Mouse (Mus musculus): ENCODE data around the gene Tiam2.
"Not testable (repeated sequence)": the region's sequence is repeated elsewhere in the genome, so short reads cannot be mapped to it uniquely, and the experiment has no call there.

Gene Tiam2

DNA sequence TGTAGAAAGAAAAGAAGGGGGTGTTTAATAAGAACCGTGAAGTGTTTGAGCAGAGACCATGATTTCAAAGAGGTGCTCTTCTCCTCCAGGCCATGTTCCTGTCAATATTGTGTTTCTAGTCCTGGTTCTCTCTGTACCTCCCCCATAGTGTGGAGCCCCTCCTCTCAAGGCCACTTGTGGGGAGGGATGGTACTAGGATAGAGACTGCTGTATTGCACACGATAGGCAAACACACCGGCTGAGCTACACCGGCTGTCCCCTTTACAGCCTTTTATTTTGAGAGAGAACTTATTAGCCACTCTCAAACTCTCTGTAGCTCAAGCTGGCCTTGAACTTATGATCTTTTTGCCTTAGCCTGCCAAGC lies 11.1 kb downstream of the Tiam2 start:
- DNase-seq (ENCODE audit: inconsistent age in 2 of 2, low spot score in 1 of 2) = no peak

GRCm38 (mm10) chr17:3338821-3339220 lies 12.4 kb downstream of the Tiam2 start:
- no peak for DNase-seq (ENCODE audit: inconsistent age in 2 of 2, low spot score in 1 of 2)

DNA sequence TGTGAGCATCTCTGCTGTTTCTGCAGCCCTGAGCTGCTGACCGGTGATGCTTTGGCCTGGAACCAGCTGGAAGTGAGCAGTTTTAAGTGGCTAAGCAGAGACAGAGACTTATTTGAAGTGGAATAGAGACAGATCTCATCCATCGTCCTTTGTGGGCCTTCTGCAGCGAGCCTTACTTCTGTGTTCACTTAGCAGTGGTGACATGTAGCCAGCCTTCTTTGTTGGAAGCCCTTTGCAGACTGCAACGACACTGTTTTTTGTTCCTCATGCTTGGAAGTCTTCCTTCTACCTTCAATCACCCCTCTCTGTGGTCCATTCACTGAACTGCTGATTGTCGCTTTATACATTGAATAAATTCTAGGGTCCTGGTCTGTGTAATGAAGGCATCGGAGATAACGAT lies 18.5 kb downstream of the Tiam2 start:
- DNase-seq (ENCODE audit: inconsistent age in 2 of 2, low spot score in 1 of 2) = no peak

DNA sequence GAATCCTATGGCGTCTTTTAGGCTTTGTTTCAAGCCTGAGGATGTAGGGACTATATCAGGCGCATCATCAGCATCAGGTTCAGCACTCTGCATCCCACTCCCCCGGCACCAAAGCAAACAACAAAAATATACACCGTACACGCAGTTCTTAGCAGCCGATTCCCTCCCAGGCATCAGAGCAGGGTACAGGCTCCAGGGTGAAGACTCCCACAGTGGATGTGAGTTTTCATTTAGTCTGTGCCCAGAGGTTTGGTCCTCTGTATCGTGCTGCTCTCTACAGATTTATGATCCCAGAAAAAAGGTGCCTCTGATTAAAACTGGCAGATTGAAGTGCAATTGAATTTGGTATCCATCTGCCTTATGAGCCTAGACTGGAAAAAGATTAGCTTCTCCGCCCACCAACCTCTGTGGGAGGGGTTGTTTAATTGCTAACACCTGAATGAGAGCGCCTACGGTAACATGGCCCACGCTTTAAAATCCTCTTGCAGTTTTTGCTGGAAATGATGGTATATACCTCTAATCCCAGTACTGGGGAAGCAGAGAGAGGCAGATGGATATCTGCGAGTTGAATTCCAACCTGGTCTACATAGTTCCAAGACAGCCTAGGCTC lies 19.0 kb downstream of the Tiam2 start:
- DNase-seq (ENCODE audit: inconsistent age in 2 of 2, low spot score in 1 of 2) = no peak

DNA sequence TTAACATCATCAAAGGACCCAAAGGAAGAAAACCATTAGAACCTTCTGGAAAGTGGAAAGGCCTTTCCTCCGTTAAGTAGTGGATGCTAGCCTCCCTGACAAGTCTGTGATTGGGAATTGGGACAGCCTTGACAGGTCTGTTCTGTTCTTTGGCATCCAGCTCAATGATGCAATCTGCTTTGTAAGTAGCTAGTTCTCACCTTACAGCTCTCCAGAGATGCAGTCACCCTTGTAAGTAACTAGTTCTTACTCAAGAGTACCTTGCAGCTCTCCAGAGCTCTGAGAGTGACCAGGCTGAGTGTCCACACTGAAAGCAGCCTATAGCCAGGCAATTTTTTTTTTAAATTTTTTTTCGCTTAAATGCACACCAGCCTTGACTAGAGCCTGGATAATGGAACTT lies 21.4 kb downstream of the Tiam2 start:
- no peak for DNase-seq (ENCODE audit: inconsistent age in 2 of 2, low spot score in 1 of 2)

- no peak for DNase-seq (ENCODE audit: inconsistent age in 2 of 2, low spot score in 1 of 2)
Observed at GRCm38 (mm10) chr17:3349331-3349730, 23.0 kb downstream of the Tiam2 start.

GRCm38 (mm10) chr17:3349939-3350338 lies 23.6 kb downstream of the Tiam2 start:
- peak; percentile 86 to 90 for DNase-seq (ENCODE audit: inconsistent age in 2 of 2, low spot score in 1 of 2)

- DNase-seq (ENCODE audit: inconsistent age in 2 of 2, low spot score in 1 of 2) = no peak
Observed at GRCm38 (mm10) chr17:3350405-3350804, 24.0 kb downstream of the Tiam2 start.

DNA sequence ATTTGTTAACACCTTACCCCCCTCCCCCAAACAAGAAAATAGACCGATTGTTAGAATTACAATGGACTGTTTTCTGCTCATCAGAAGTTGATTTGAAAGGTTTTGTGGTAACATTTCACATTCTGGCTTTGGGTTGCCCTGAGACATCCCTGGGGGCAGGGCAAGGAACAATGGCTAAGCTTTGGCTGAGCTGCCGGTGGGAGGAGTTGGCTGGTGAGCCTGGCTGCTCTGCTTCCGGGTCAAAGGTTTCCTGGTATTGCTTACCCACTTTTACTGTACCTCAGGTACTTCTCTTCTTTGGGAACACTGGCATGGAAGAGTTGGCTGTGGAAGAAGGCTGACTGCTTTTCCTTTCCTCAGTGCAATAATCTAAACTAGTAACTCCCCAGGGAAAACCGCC lies 25.3 kb downstream of the Tiam2 start:
- DNase-seq (ENCODE audit: inconsistent age in 2 of 2, low spot score in 1 of 2) = peak in 1 of 2 experiments; percentile 48

DNA sequence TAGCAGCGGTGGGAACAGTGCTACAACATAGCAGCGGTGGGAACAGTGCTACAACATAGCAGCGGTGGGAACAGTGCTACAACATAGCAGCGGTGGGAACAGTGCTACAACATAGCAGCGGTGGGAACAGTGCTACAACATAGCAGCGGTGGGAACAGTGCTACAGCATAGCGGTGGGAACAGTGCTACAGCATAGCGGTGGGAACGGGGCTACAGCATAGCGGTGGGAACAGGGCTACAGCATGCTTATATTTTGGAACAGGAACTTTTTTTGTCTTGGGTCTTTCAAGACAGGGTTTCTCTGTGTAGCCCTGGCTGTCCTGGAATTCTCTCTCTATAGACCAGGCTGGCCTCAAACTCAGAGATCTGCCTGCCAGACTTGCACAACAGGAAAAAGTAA lies 26.8 kb downstream of the Tiam2 start:
- not testable (repeated sequence) for DNase-seq (ENCODE audit: inconsistent age in 2 of 2, low spot score in 1 of 2)

DNA sequence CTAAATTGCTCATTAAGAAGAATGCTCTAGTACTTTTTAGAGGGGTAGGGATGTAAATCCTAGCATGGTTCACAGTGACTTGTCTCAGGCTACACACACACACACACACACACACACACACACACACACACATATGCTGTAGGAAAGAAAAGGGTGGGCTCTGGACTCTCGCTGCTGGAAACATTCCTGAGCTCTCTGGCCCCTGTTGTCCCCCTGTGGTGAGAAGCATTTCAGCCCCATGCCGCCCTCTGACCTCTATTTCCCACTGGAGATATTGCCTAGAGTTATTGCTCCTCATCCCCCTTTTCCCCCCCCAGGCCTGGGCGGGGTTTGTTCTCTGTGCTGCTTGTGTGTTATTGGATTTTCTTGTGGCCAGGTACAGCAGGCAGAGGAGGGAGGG lies 28.5 kb downstream of the Tiam2 start:
- no peak for DNase-seq (ENCODE audit: inconsistent age in 2 of 2, low spot score in 1 of 2)

- no peak for DNase-seq (ENCODE audit: inconsistent age in 2 of 2, low spot score in 1 of 2)
Observed at GRCm38 (mm10) chr17:3356633-3357365, 30.4 kb downstream of the Tiam2 start.

- no peak for DNase-seq (ENCODE audit: inconsistent age in 2 of 2, low spot score in 1 of 2)
Observed at GRCm38 (mm10) chr17:3360236-3360635, 33.9 kb downstream of the Tiam2 start.

GRCm38 (mm10) chr17:3361751-3362150 lies 35.4 kb downstream of the Tiam2 start:
- DNase-seq (ENCODE audit: inconsistent age in 2 of 2, low spot score in 1 of 2) = no peak

DNA sequence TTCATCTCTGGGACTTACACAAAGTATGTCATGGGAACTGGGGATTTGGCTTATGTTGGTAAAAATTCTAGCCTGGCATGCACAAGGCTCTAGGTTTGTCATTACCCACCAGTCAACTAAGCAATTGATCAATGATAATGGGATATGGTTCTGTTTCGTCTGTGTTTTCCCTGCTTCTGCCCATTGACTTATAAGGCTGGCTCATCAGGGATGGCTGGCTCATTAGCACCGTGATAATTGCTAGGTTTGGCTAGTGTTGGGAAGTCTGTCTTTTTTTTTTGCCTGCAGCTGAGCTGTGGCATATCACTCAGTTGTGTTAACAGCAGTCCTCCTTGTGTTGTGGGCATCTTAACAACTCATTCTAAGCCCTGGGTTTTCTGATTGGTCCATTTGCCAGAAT lies 36.8 kb downstream of the Tiam2 start:
- no peak for DNase-seq (ENCODE audit: inconsistent age in 2 of 2, low spot score in 1 of 2)

DNA sequence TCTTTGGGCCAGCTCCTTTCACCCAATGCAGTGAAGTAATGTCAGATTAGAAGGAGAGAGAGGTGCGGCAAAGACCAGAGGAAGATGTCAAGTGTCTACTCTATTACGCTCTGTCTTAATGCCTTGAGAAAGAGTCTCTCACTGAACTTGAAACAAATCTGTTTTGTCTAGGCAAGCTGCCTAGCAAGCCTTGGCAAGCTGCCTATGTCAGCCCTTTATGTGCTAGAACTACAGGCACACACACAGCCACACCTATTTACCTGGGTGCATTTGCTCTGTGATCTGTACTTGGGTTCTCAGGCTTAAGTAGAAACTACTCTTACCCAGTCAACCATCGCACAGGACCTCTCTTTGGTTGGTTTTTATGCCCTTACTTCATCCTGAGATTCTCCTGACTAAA lies 40.4 kb downstream of the Tiam2 start:
- DNase-seq (ENCODE audit: inconsistent age in 2 of 2, low spot score in 1 of 2) = no peak

DNA sequence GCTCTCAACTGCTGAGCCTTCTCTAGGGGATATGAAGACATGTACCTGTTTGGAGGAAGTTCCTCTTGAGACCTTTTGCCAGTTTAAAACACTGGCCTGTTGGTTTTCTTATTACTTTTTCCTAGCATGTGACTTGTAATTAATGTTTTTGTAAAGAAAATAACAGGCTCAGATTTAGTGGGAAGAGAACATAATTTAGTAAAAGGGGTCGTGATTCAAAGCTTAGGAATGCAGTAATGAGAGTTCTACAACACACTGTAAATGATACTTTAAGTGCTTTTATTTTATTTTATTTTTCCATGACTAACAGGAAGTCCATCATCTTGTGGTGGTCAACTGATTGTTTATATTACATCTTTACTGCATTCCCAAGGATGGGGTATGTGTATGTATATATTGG lies 42.0 kb downstream of the Tiam2 start:
- DNase-seq (ENCODE audit: inconsistent age in 2 of 2, low spot score in 1 of 2) = no peak

GRCm38 (mm10) chr17:3369631-3370030 lies 43.3 kb downstream of the Tiam2 start:
- peak in 1 of 2 experiments; percentile 41 for DNase-seq (ENCODE audit: inconsistent age in 2 of 2, low spot score in 1 of 2)

DNA sequence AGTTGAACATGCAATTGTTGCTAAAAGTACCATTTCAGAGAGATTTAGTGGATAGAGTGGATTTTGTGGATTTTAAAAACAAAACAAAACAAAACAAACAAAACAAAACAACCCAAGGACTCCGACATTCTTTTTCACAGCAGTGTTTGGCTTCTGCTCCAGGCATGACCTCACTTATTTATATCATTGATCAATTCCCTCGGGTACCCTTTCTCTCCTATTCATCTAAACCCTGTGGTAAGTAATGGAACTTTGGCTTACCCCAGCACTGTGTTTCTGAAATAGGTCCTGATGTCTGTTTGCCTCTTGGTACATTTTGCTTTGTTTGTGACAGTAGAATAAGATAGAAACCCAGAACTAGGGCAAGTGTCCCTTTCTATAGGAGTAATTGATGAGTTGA lies 52.2 kb downstream of the Tiam2 start:
- DNase-seq (ENCODE audit: inconsistent age in 2 of 2, low spot score in 1 of 2) = no peak

GRCm38 (mm10) chr17:3379753-3380588 lies 53.6 kb downstream of the Tiam2 start:
- no peak for DNase-seq (ENCODE audit: inconsistent age in 2 of 2, low spot score in 1 of 2)

GRCm38 (mm10) chr17:3385391-3385790 lies 59.0 kb downstream of the Tiam2 start:
- no peak for DNase-seq (ENCODE audit: inconsistent age in 2 of 2, low spot score in 1 of 2)

GRCm38 (mm10) chr17:3387819-3388218 lies 61.4 kb downstream of the Tiam2 start:
- no peak for DNase-seq (ENCODE audit: inconsistent age in 2 of 2, low spot score in 1 of 2)

All from adrenal gland, adult (tissue).